Mouse (Mus musculus): ENCODE measurements around the gene Focad. TPM values are rescaled to one million over a fixed set of nuclear protein-coding genes. Genes with fewer than 3 reads are reported as not detected.

Focad gene
- polyA plus RNA-seq, 1 experiment: 6.8 TPM

- no peaks in the 10 kb centered on the region for H3K4me1 ChIP-seq (ENCODE audit: control insufficient read depth, insufficient read depth, low read length)
- H3K36me3 ChIP-seq (ENCODE audit: control insufficient read depth, insufficient read depth, low read length): no peaks in the 10 kb centered on the region
- WGBS: 77% methylated on average over 1 of the region's 1 CpGs
- H3K4me3 ChIP-seq (ENCODE audit: insufficient read depth, low read depth, low read length): no peak overlapping the region
- DNase-seq: peak; percentile 2
- 0 out of 2 replicates have a peak, but pooled peaks have one; percentile 18 for TF ChIP-seq CTCF (conservative IDR thresholded peaks at IDR 0.05; ENCODE audit: insufficient read depth, insufficient read length, low read depth, low read length)
- no peak for TF ChIP-seq POLR2A (IDR thresholded peaks at IDR 0.05; ENCODE audit: low read depth, low read length)
- H3K27me3 ChIP-seq (replicated peaks; ENCODE audit: control insufficient read depth, insufficient read depth, low read length): no peaks in the 10 kb centered on the region
- no peak overlapping the region for H3K27ac ChIP-seq (ENCODE audit: insufficient read depth, low read depth, low read length)
Observed at GRCm38 (mm10) chr4:88189495-88189894, 95.1 kb downstream of the Focad start.

- no peak for DNase-seq
Observed at GRCm38 (mm10) chr4:88194256-88194655, 99.8 kb downstream of the Focad start.

GRCm38 (mm10) chr4:88195898-88196495 lies 101.6 kb downstream of the Focad start:
- Histone ChIP-seq H3K4me3 (ENCODE audit: insufficient read depth, low read depth, low read length) (no peak overlapping the region), H3K36me3 (ENCODE audit: control insufficient read depth, insufficient read depth, low read length) (no peaks in the 10 kb centered on the region), H3K27me3 (replicated peaks; ENCODE audit: control insufficient read depth, insufficient read depth, low read length) (no peaks in the 10 kb centered on the region), H3K4me1 (ENCODE audit: control insufficient read depth, insufficient read depth, low read length) (no peaks in the 10 kb centered on the region), H3K27ac (ENCODE audit: insufficient read depth, low read depth, low read length) (no peak overlapping the region)
- TF ChIP-seq POLR2A (IDR thresholded peaks at IDR 0.05; ENCODE audit: low read depth, low read length): no peak
- no peak for TF ChIP-seq CTCF (conservative IDR thresholded peaks at IDR 0.05; ENCODE audit: insufficient read depth, insufficient read length, low read depth, low read length)
- DNase-seq: no peak
- WGBS: 87% methylated on average over 4 of the region's 4 CpGs

More at GRCm38 (mm10) chr4:88194256-88194655, 99.8 kb downstream of the Focad start:
- Histone ChIP-seq H3K27ac (ENCODE audit: insufficient read depth, low read depth, low read length) (no peak overlapping the region), H3K4me1 (ENCODE audit: control insufficient read depth, insufficient read depth, low read length) (no peaks in the 10 kb centered on the region), H3K27me3 (replicated peaks; ENCODE audit: control insufficient read depth, insufficient read depth, low read length) (no peaks in the 10 kb centered on the region), H3K4me3 (ENCODE audit: insufficient read depth, low read depth, low read length) (no peak overlapping the region), H3K36me3 (ENCODE audit: control insufficient read depth, insufficient read depth, low read length) (no peaks in the 10 kb centered on the region)
- WGBS: 84% methylated on average over 5 of the region's 5 CpGs
- no peak for TF ChIP-seq CTCF (conservative IDR thresholded peaks at IDR 0.05; ENCODE audit: insufficient read depth, insufficient read length, low read depth, low read length)

GRCm38 (mm10) chr4:88196500-88196912 lies 102.1 kb downstream of the Focad start:
- Histone ChIP-seq H3K4me3 (ENCODE audit: insufficient read depth, low read depth, low read length) (no peak overlapping the region), H3K27ac (ENCODE audit: insufficient read depth, low read depth, low read length) (no peak overlapping the region), H3K27me3 (replicated peaks; ENCODE audit: control insufficient read depth, insufficient read depth, low read length) (no peaks in the 10 kb centered on the region), H3K4me1 (ENCODE audit: control insufficient read depth, insufficient read depth, low read length) (no peaks in the 10 kb centered on the region), H3K36me3 (ENCODE audit: control insufficient read depth, insufficient read depth, low read length) (no peaks in the 10 kb centered on the region)
- TF ChIP-seq POLR2A (IDR thresholded peaks at IDR 0.05; ENCODE audit: low read depth, low read length) (no peak), CTCF (conservative IDR thresholded peaks at IDR 0.05; ENCODE audit: insufficient read depth, insufficient read length, low read depth, low read length) (no peak)
- 84% methylated on average over 4 of the region's 4 CpGs for WGBS
- DNase-seq: no peak

- Histone ChIP-seq H3K27ac (ENCODE audit: insufficient read depth, low read depth, low read length) (no peak overlapping the region), H3K27me3 (replicated peaks; ENCODE audit: control insufficient read depth, insufficient read depth, low read length) (no peaks in the 10 kb centered on the region), H3K36me3 (ENCODE audit: control insufficient read depth, insufficient read depth, low read length) (no peaks in the 10 kb centered on the region), H3K4me3 (ENCODE audit: insufficient read depth, low read depth, low read length) (no peak overlapping the region), H3K4me1 (ENCODE audit: control insufficient read depth, insufficient read depth, low read length) (no peaks in the 10 kb centered on the region)
- no peak for DNase-seq
- 66% methylated on average over 5 of the region's 5 CpGs for WGBS
- TF ChIP-seq POLR2A (IDR thresholded peaks at IDR 0.05; ENCODE audit: low read depth, low read length): no peak
- no peak for TF ChIP-seq CTCF (conservative IDR thresholded peaks at IDR 0.05; ENCODE audit: insufficient read depth, insufficient read length, low read depth, low read length)
Observed at GRCm38 (mm10) chr4:88197244-88197643, 102.8 kb downstream of the Focad start.

- Histone ChIP-seq H3K4me1 (ENCODE audit: control insufficient read depth, insufficient read depth, low read length) (no peaks in the 10 kb centered on the region), H3K36me3 (ENCODE audit: control insufficient read depth, insufficient read depth, low read length) (no peaks in the 10 kb centered on the region), H3K27me3 (replicated peaks; ENCODE audit: control insufficient read depth, insufficient read depth, low read length) (no peaks in the 10 kb centered on the region), H3K27ac (ENCODE audit: insufficient read depth, low read depth, low read length) (no peak overlapping the region), H3K4me3 (ENCODE audit: insufficient read depth, low read depth, low read length) (no peak overlapping the region)
- WGBS: 59% methylated on average over 1 of the region's 1 CpGs
- TF ChIP-seq POLR2A (IDR thresholded peaks at IDR 0.05; ENCODE audit: low read depth, low read length) (no peak), CTCF (conservative IDR thresholded peaks at IDR 0.05; ENCODE audit: insufficient read depth, insufficient read length, low read depth, low read length) (no peak)
- DNase-seq: no peak
Observed at GRCm38 (mm10) chr4:88199186-88199585, 104.8 kb downstream of the Focad start.

- no peak for DNase-seq
- Histone ChIP-seq H3K27me3 (replicated peaks; ENCODE audit: control insufficient read depth, insufficient read depth, low read length) (no peaks in the 10 kb centered on the region), H3K27ac (ENCODE audit: insufficient read depth, low read depth, low read length) (no peak overlapping the region), H3K4me1 (ENCODE audit: control insufficient read depth, insufficient read depth, low read length) (no peaks in the 10 kb centered on the region), H3K36me3 (ENCODE audit: control insufficient read depth, insufficient read depth, low read length) (no peaks in the 10 kb centered on the region), H3K4me3 (ENCODE audit: insufficient read depth, low read depth, low read length) (no peak overlapping the region)
- 98% methylated on average over 4 of the region's 4 CpGs for WGBS
- TF ChIP-seq CTCF (conservative IDR thresholded peaks at IDR 0.05; ENCODE audit: insufficient read depth, insufficient read length, low read depth, low read length): no peak
- no peak for TF ChIP-seq POLR2A (IDR thresholded peaks at IDR 0.05; ENCODE audit: low read depth, low read length)
Observed at GRCm38 (mm10) chr4:88201047-88201446, 106.6 kb downstream of the Focad start.

All from kidney, adult 2 months (tissue).